Comparison of ENCODE assay signal across 11 mouse cellular contexts in genomic region chr11:69835326-69835965, GRCm38 (mm10). TPM values are rescaled to one million over a fixed set of nuclear protein-coding genes. Genes with fewer than 3 reads are reported as not detected.
DNase-seq lines count a peak whose midpoint lies in the region; ATAC-seq and TF ChIP-seq lines count a peak whose summit lies in the region.
"Had no signal": no experiment of that assay in that cellular context is flagged by ENCODE, and none has a peak within 500 bp of the region (broad histone marks: within the 10 kb centered on the region; RNA-seq: fewer than 3 reads in every experiment).

No protein-coding gene starts in this region.

- peaks cover 40% of the 10 kb centered on the region for H3K4me1 ChIP-seq in lung, embryonic 16.5 days (replicated peaks; ENCODE audit: control insufficient read depth, insufficient read depth, low read length)
- 0 out of 2 replicates have a peak, but pooled peaks cover 2% of the 10 kb centered on the region for H3K4me1 ChIP-seq in lung, adult 2 months (ENCODE audit: control insufficient read depth, insufficient read depth, low read length)
- peaks cover 41% of the 10 kb centered on the region for H3K4me1 ChIP-seq in forebrain, embryonic 16.5 days (replicated peaks; ENCODE audit: control insufficient read depth, insufficient read depth, low read length)
- H3K4me1 ChIP-seq in liver, embryonic 15.5 days (replicated peaks), result peaks cover 66% of the 10 kb centered on the region
- H3K4me1 ChIP-seq in stomach, postnatal 0 days (replicated peaks; ENCODE audit: control insufficient read depth, insufficient read depth), result peaks cover 5% of the 10 kb centered on the region

- H3K9me3 ChIP-seq in lung, embryonic 16.5 days (ENCODE audit: control insufficient read depth, low read length), result no peaks in the 10 kb centered on the region
- no peaks in the 10 kb centered on the region for H3K9me3 ChIP-seq in forebrain, embryonic 16.5 days (ENCODE audit: control insufficient read depth, low read length)
- H3K9me3 ChIP-seq in liver, embryonic 15.5 days (replicated peaks), result no peaks in the 10 kb centered on the region
- H3K9me3 ChIP-seq in stomach, postnatal 0 days (ENCODE audit: control insufficient read depth, low read length), result no peaks in the 10 kb centered on the region

- H3K4me3 ChIP-seq in lung, embryonic 16.5 days (ENCODE audit: low read length), result peak overlapping the region; percentile 4; the same call in 1 of the 2 replicates
- no peak overlapping the region for H3K4me3 ChIP-seq in lung, adult 2 months (replicated peaks; ENCODE audit: extremely low read depth, low read depth, low read length)
- H3K4me3 ChIP-seq in forebrain, embryonic 16.5 days (replicated peaks; ENCODE audit: low read length), result peak overlapping the region; percentile 79
- H3K4me3 ChIP-seq in liver, embryonic 15.5 days (replicated peaks), result no peak overlapping the region
- no peak overlapping the region for H3K4me3 ChIP-seq in stomach, postnatal 0 days (ENCODE audit: low read depth, low read length)

- peak overlapping the region; percentile 98 for H3K4me2 ChIP-seq in lung, embryonic 16.5 days (ENCODE audit: low read depth, low read length)
- peak overlapping the region; percentile 93 for H3K4me2 ChIP-seq in forebrain, embryonic 16.5 days (ENCODE audit: low read length)
- 0 out of 2 replicates have a peak overlapping the region, but pooled peaks have one; percentile 10 for H3K4me2 ChIP-seq in liver, embryonic 15.5 days
- H3K4me2 ChIP-seq in stomach, postnatal 0 days (replicated peaks; ENCODE audit: low read depth), result peak overlapping the region; percentile 77; the same call in 1 of the 2 replicates

- peaks cover 2% of the 10 kb centered on the region; the same call in 1 of the 2 replicates for H3K36me3 ChIP-seq in lung, embryonic 16.5 days (ENCODE audit: control insufficient read depth, insufficient read depth, low read length)
- peaks cover 7% of the 10 kb centered on the region; the same call in 1 of the 2 replicates for H3K36me3 ChIP-seq in forebrain, embryonic 16.5 days (ENCODE audit: control insufficient read depth, insufficient read depth)
- H3K36me3 ChIP-seq in liver, embryonic 15.5 days (replicated peaks), result 0 out of 2 replicates have a peak, but pooled peaks cover 4% of the 10 kb centered on the region
- 0 out of 2 replicates have a peak, but pooled peaks cover 2% of the 10 kb centered on the region for H3K36me3 ChIP-seq in stomach, postnatal 0 days (ENCODE audit: control insufficient read depth, insufficient read depth, low read length)

- no peak for ATAC-seq in lung, embryonic 16.5 days (ENCODE audit: low read depth)
- no peak for ATAC-seq in forebrain, embryonic 16.5 days
- no peak for ATAC-seq in liver, embryonic 15.5 days (ENCODE audit: insufficient read depth)
- no peak for ATAC-seq in stomach, postnatal 0 days (ENCODE audit: low FRiP score, low TSS enrichment)

- H3K9ac ChIP-seq in lung, embryonic 16.5 days (ENCODE audit: low read length), result no peak overlapping the region
- H3K9ac ChIP-seq in forebrain, embryonic 16.5 days (replicated peaks; ENCODE audit: low read depth, low read length), result peak overlapping the region; percentile 92
- no peak overlapping the region for H3K9ac ChIP-seq in liver, embryonic 15.5 days
- 0 out of 2 replicates have a peak overlapping the region, but pooled peaks have one; percentile 8 for H3K9ac ChIP-seq in stomach, postnatal 0 days (ENCODE audit: low read length)

- 24% methylated on average over 9 of the region's 9 CpGs for WGBS in lung, embryonic 16.5 days
- WGBS in lung, adult 2 months, result 54% methylated on average over 9 of the region's 9 CpGs
- WGBS in forebrain, embryonic 16.5 days, result 7% methylated on average over 9 of the region's 9 CpGs
- WGBS in liver, embryonic 15.5 days (ENCODE audit: insufficient replicate concordance), result 27% methylated on average over 9 of the region's 9 CpGs
- WGBS in stomach, postnatal 0 days, result 36% methylated on average over 9 of the region's 9 CpGs

- TF ChIP-seq POLR2A in lung, adult 2 months (IDR thresholded peaks at IDR 0.05; ENCODE audit: borderline replicate concordance, extremely low read depth, low read depth, low read length), result no peak

- H3K27ac ChIP-seq in lung, embryonic 16.5 days (ENCODE audit: low read length), result no peak overlapping the region
- peak overlapping the region; percentile 39; the same call in 1 of the 2 replicates for H3K27ac ChIP-seq in forebrain, embryonic 16.5 days (ENCODE audit: low read length)
- no peak overlapping the region for H3K27ac ChIP-seq in liver, embryonic 15.5 days (replicated peaks)
- no peak overlapping the region for H3K27ac ChIP-seq in stomach, postnatal 0 days (replicated peaks)

- no peak for TF ChIP-seq EP300 in stomach, postnatal 0 days (optimal IDR thresholded peaks at IDR 0.05)

- TF ChIP-seq CTCF in lung, adult 2 months (IDR thresholded peaks at IDR 0.05; ENCODE audit: insufficient read depth, low read length), result no peak
- no peak for TF ChIP-seq CTCF in stomach, postnatal 0 days (IDR thresholded peaks at IDR 0.05; ENCODE audit: low read depth)

- no peak for DNase-seq in lung, adult 2 months
- no peak for DNase-seq in stomach, postnatal 0 days (ENCODE audit: low spot score)
- no peak for DNase-seq in yolk sac, embryonic 10.5 days (ENCODE audit: low spot score)
- no peak for DNase-seq in spleen, postnatal 4 days (ENCODE audit: low spot score in 2 of 2)
- DNase-seq in cerebellum, postnatal 4 days (ENCODE audit: low spot score in 2 of 2), result no peak

- H3K27me3 ChIP-seq in lung, embryonic 16.5 days (ENCODE audit: control insufficient read depth, insufficient read depth, low read depth, low read length), result peaks cover 15% of the 10 kb centered on the region
- H3K27me3 ChIP-seq in forebrain, embryonic 16.5 days (replicated peaks; ENCODE audit: control insufficient read depth, insufficient read depth, low read length), result no peaks in the 10 kb centered on the region
- H3K27me3 ChIP-seq in liver, embryonic 15.5 days, result peaks cover 70% of the 10 kb centered on the region
- H3K27me3 ChIP-seq in stomach, postnatal 0 days (ENCODE audit: control insufficient read depth, insufficient read depth, low read length), result no peaks in the 10 kb centered on the region

RNA-seq across cellular contexts. Expression of gene Nlgn2, which starts 2.1 kb away (rescaled TPM):
- 4.4 and 5.0 TPM in 2 replicates for polyA plus RNA-seq in lung, embryonic 16.5 days (2015; fragmentation: Nextera tagmentation; extraction: Ambion mirVana)
- polyA plus RNA-seq in lung, adult 2 months (2012; rRNA removed), result 32.3 and 42.0 TPM in 2 replicates
- 18.7 and 22.8 TPM in 2 replicates for polyA plus RNA-seq in forebrain, embryonic 16.5 days (2015; fragmentation: Nextera tagmentation; extraction: Ambion mirVana)
- 0.54 and 0.64 TPM in 2 replicates for polyA plus RNA-seq in liver, embryonic 15.5 days (2015; fragmentation: Nextera tagmentation; extraction: Ambion mirVana)
- 2.5 and 2.7 TPM in 2 replicates for polyA plus RNA-seq in stomach, postnatal 0 days (2015; fragmentation: Nextera tagmentation; extraction: Ambion mirVana)

RNA-seq across cellular contexts. Expression of gene Tmem256, which starts 2.9 kb away (rescaled TPM):
- polyA plus RNA-seq in lung, embryonic 16.5 days (2015; fragmentation: Nextera tagmentation; extraction: Ambion mirVana), result 443 and 452 TPM in 2 replicates
- polyA plus RNA-seq in lung, adult 2 months (2012; rRNA removed), result 151 and 173 TPM in 2 replicates
- polyA plus RNA-seq in forebrain, embryonic 16.5 days (2015; fragmentation: Nextera tagmentation; extraction: Ambion mirVana), result 254 and 272 TPM in 2 replicates
- polyA plus RNA-seq in liver, embryonic 15.5 days (2015; fragmentation: Nextera tagmentation; extraction: Ambion mirVana), result 336 and 387 TPM in 2 replicates
- 329 and 366 TPM in 2 replicates for polyA plus RNA-seq in stomach, postnatal 0 days (2015; fragmentation: Nextera tagmentation; extraction: Ambion mirVana)

RNA-seq across cellular contexts. Expression of gene Plscr3, which starts 10.7 kb away (rescaled TPM):
- 115 and 137 TPM in 2 replicates for polyA plus RNA-seq in lung, embryonic 16.5 days (2015; fragmentation: Nextera tagmentation; extraction: Ambion mirVana)
- 192 and 225 TPM in 2 replicates for polyA plus RNA-seq in lung, adult 2 months (2012; rRNA removed)
- 55.0 and 57.7 TPM in 2 replicates for polyA plus RNA-seq in forebrain, embryonic 16.5 days (2015; fragmentation: Nextera tagmentation; extraction: Ambion mirVana)
- polyA plus RNA-seq in liver, embryonic 15.5 days (2015; fragmentation: Nextera tagmentation; extraction: Ambion mirVana), result 26.1 and 28.0 TPM in 2 replicates
- polyA plus RNA-seq in stomach, postnatal 0 days (2015; fragmentation: Nextera tagmentation; extraction: Ambion mirVana), result 54.4 and 58.4 TPM in 2 replicates

RNA-seq across cellular contexts. Expression of gene Spem1, which starts 13.5 kb away (rescaled TPM):
- polyA plus RNA-seq in lung, embryonic 16.5 days (2015; fragmentation: Nextera tagmentation; extraction: Ambion mirVana), result not detected in 2 replicates
- polyA plus RNA-seq in lung, adult 2 months (2012; rRNA removed), result 0.15 and 0.41 TPM in 2 replicates
- polyA plus RNA-seq in forebrain, embryonic 16.5 days (2015; fragmentation: Nextera tagmentation; extraction: Ambion mirVana), result 0.72 and 0.75 TPM in 2 replicates
- polyA plus RNA-seq in liver, embryonic 15.5 days (2015; fragmentation: Nextera tagmentation; extraction: Ambion mirVana), result not detected in 2 replicates
- not detected in 2 replicates for polyA plus RNA-seq in stomach, postnatal 0 days (2015; fragmentation: Nextera tagmentation; extraction: Ambion mirVana)

RNA-seq across cellular contexts. Expression of gene Spem2, which starts 17.2 kb away (rescaled TPM):
- polyA plus RNA-seq in lung, embryonic 16.5 days (2015; fragmentation: Nextera tagmentation; extraction: Ambion mirVana), result not detected in 2 replicates
- not detected in 2 replicates for polyA plus RNA-seq in lung, adult 2 months (2012; rRNA removed)
- polyA plus RNA-seq in forebrain, embryonic 16.5 days (2015; fragmentation: Nextera tagmentation; extraction: Ambion mirVana), result not detected in 2 replicates
- not detected in 2 replicates for polyA plus RNA-seq in liver, embryonic 15.5 days (2015; fragmentation: Nextera tagmentation; extraction: Ambion mirVana)
- not detected in 2 replicates for polyA plus RNA-seq in stomach, postnatal 0 days (2015; fragmentation: Nextera tagmentation; extraction: Ambion mirVana)
- polyA plus RNA-seq: large intestine, adult 2 months; myocyte; urinary bladder, adult 2 months had no signal

Comparison
In these comparisons a context has a peak if more than half of its experiments do, and no peak if none do; other contexts are left out.
1. H3K4me3 ChIP-seq: peak in lung, embryonic 16.5 days (single experiment) and forebrain, embryonic 16.5 days (single experiment); none in lung, adult 2 months (single experiment), liver, embryonic 15.5 days (single experiment) and stomach, postnatal 0 days (single experiment).
2. H3K4me2 ChIP-seq: peak in every context shown above with its lines; median percentile 98 in lung, embryonic 16.5 days; 93 in forebrain, embryonic 16.5 days; 77 in stomach, postnatal 0 days; 10 in liver, embryonic 15.5 days.
3. H3K9ac ChIP-seq: peak in forebrain, embryonic 16.5 days (single experiment) and stomach, postnatal 0 days (single experiment); none in lung, embryonic 16.5 days (single experiment) and liver, embryonic 15.5 days (single experiment).